Mouse (Mus musculus): Measurements from ENCODE around the gene Rab36. TPM values are rescaled to one million over a fixed set of nuclear protein-coding genes. Genes with fewer than 3 reads are reported as not detected.

The Rab36 gene
- polyA plus RNA-seq, 1 experiment from 2014 or later: 14.4 TPM

DNA sequence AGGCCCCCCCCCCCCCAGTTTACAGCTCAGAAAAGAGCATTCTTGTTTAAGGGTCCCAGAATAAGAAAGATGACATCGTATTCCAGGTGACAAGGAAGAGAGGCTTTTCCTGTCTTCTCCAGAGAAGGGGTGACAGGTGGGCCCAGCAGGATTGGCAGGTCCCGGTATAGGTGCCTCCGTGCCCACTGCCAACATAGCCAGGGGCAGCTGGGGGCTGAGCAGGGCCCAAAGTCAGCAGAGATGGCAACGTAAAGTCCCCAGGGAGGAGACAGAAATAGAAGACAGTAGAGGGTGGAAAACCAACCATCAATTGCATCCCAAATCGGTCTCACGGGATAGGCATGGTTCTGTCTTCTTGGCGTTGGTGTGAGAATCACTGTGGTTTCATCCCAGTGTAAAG lies 11.9 kb downstream of the Rab36 start:
- no peak for ATAC-seq (ENCODE audit: low FRiP score)

DNA sequence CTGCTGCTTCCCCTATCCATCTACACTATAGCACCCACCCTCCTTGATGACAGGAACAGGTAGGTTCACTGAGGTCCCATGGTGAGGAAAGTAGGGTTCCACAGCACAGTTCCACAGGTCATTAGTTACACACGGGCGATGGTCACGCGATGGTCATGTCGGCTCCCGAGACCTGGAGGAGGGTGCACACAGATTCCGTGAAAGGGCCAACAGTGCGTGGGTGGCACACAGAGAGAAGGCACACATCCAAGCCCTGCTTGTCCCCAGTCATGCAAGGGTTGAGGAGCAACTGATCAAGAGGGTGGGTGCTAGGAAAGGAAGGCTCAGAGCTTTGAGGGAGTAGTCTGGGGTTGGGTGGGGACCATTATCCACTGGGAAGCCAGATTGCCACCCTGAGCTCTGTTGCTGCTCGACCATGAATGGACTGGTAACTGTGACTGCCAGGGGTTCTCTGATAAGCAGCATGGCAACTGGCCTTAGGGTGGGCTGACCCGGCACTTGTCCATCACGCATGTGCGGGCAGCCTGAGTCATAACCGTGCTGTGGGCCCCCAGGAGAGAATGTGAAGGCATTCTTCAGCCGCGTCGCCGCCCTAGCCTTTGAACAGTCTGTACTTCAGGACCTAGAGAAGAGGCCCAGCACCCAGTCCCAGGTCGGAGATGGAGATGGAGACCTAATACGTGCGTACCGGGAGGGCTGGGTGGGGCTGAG lies 14.7 kb downstream of the Rab36 start:
- 96% methylated on average over 21 of the region's 21 CpGs for WGBS
- H3K27ac ChIP-seq: no peak overlapping the region
- ATAC-seq (ENCODE audit: low FRiP score): no peak

More for the DNA sequence above, 11.9 kb downstream of the Rab36 start:
- Histone ChIP-seq H3K9ac (no peak overlapping the region), H3K4me3 (no peak overlapping the region), H3K4me1 (replicated peaks) (no peaks in the 10 kb centered on the region), H3K27me3 (peaks cover 2% of the 10 kb centered on the region; the same call in 1 of the 2 replicates), H3K4me2 (no peak overlapping the region), H3K27ac (no peak overlapping the region), H3K9me3 (no peaks in the 10 kb centered on the region), H3K36me3 (peaks cover 11% of the 10 kb centered on the region)
- 96% methylated on average over 7 of the region's 7 CpGs for WGBS

DNA sequence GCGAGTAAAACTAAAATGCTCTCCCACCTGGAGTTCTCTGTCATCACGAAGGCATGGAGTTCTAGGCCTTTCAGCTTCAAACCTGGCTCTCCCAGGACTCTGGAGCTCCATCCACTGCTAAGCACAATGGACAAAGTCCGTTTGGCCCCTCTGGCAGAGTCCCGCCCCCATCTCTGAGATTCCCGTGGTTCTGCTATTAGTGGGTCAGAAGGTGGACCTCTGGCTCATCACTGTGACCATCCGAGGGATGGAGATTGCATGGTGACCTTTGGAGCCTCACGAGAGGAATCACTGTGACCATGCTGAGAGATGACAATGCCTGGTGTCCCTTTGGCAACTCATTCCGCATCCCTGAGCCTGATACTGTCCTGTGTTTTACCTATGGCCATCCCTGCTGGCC lies 16.0 kb downstream of the Rab36 start:
- Histone ChIP-seq H3K27ac (no peak overlapping the region), H3K4me2 (no peak overlapping the region), H3K27me3 (peaks cover 6% of the 10 kb centered on the region; the same call in 1 of the 2 replicates), H3K4me3 (no peak overlapping the region), H3K36me3 (no peaks in the 10 kb centered on the region; the same call in 1 of the 2 replicates), H3K4me1 (replicated peaks) (peaks cover 21% of the 10 kb centered on the region), H3K9ac (no peak overlapping the region), H3K9me3 (no peaks in the 10 kb centered on the region)
- WGBS: 80% methylated on average over 8 of the region's 8 CpGs
- no peak for ATAC-seq (ENCODE audit: low FRiP score)

More for the DNA sequence above, 14.7 kb downstream of the Rab36 start:
- Histone ChIP-seq H3K36me3 (peaks cover 2% of the 10 kb centered on the region; the same call in 1 of the 2 replicates), H3K4me1 (replicated peaks) (peaks cover 15% of the 10 kb centered on the region), H3K4me3 (no peak overlapping the region), H3K9me3 (no peaks in the 10 kb centered on the region), H3K9ac (no peak overlapping the region), H3K4me2 (no peak overlapping the region), H3K27me3 (peaks cover 2% of the 10 kb centered on the region; the same call in 1 of the 2 replicates)

DNA sequence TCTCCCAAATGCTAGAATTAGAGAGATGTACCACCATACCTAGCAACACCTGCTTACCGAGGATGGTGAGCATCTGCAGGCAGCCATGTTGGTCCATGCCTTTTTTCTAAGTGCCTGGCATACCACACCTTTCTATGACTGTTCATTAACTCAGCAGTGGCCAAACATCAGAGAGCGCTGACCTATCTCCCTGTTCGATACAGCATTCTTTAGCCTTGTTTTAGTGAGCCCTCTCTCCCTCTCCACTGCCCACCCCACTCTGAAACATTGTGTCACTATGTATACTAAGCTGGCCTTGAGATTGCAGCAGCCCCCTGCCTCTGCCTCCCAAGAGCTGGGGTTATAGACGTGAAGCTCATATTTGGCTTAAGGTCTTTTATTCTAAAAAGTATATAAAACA lies 16.8 kb downstream of the Rab36 start:
- Histone ChIP-seq H3K9me3 (no peaks in the 10 kb centered on the region), H3K4me1 (replicated peaks) (peaks cover 25% of the 10 kb centered on the region), H3K27ac (no peak overlapping the region), H3K9ac (no peak overlapping the region), H3K4me3 (no peak overlapping the region), H3K27me3 (peaks cover 6% of the 10 kb centered on the region; the same call in 1 of the 2 replicates), H3K36me3 (no peaks in the 10 kb centered on the region), H3K4me2 (no peak overlapping the region)
- ATAC-seq (ENCODE audit: low FRiP score): no peak
- WGBS: 92% methylated on average over 4 of the region's 4 CpGs

GRCm38 (mm10) chr10:75054125-75054524 lies 17.3 kb downstream of the Rab36 start:
- peaks cover 6% of the 10 kb centered on the region; the same call in 1 of the 2 replicates for H3K27me3 ChIP-seq
- WGBS: 79% methylated on average over 6 of the region's 6 CpGs
- H3K4me2 ChIP-seq: no peak overlapping the region

GRCm38 (mm10) chr10:75055672-75056071 lies 18.8 kb downstream of the Rab36 start:
- 43% methylated on average over 5 of the region's 5 CpGs for WGBS
- no peaks in the 10 kb centered on the region for H3K9me3 ChIP-seq
- H3K4me3 ChIP-seq: no peak overlapping the region
- ATAC-seq (ENCODE audit: low FRiP score): no peak
- 0 out of 2 replicates have a peak overlapping the region, but pooled peaks have one; percentile 10 for H3K9ac ChIP-seq
- peaks cover 3% of the 10 kb centered on the region; the same call in 1 of the 2 replicates for H3K27me3 ChIP-seq
- H3K4me1 ChIP-seq (replicated peaks): peaks cover 38% of the 10 kb centered on the region
- no peak overlapping the region for H3K4me2 ChIP-seq
- no peaks in the 10 kb centered on the region for H3K36me3 ChIP-seq
- peak overlapping the region; percentile 36 for H3K27ac ChIP-seq

More at GRCm38 (mm10) chr10:75054125-75054524, 17.3 kb downstream of the Rab36 start:
- no peak for ATAC-seq (ENCODE audit: low FRiP score)
- Histone ChIP-seq H3K9me3 (no peaks in the 10 kb centered on the region), H3K27ac (no peak overlapping the region), H3K36me3 (no peaks in the 10 kb centered on the region), H3K4me3 (no peak overlapping the region), H3K4me1 (replicated peaks) (peaks cover 30% of the 10 kb centered on the region), H3K9ac (no peak overlapping the region)

GRCm38 (mm10) chr10:75056255-75056654 lies 19.4 kb downstream of the Rab36 start:
- ATAC-seq (ENCODE audit: low FRiP score): peak; percentile 9
- no peak overlapping the region for H3K4me2 ChIP-seq

GRCm38 (mm10) chr10:75058336-75058735 lies 21.5 kb downstream of the Rab36 start:
- 82% methylated on average over 8 of the region's 8 CpGs for WGBS
- no peaks in the 10 kb centered on the region for H3K36me3 ChIP-seq
- ATAC-seq (ENCODE audit: low FRiP score): no peak

More at GRCm38 (mm10) chr10:75056255-75056654, 19.4 kb downstream of the Rab36 start:
- Histone ChIP-seq H3K4me3 (no peak overlapping the region), H3K36me3 (no peaks in the 10 kb centered on the region), H3K4me1 (replicated peaks) (peaks cover 42% of the 10 kb centered on the region), H3K27me3 (peaks cover 3% of the 10 kb centered on the region; the same call in 1 of the 2 replicates), H3K27ac (peak overlapping the region; percentile 36), H3K9ac (0 out of 2 replicates have a peak overlapping the region, but pooled peaks have one; percentile 10), H3K9me3 (no peaks in the 10 kb centered on the region)
- WGBS: 6% methylated on average over 4 of the region's 4 CpGs

DNA sequence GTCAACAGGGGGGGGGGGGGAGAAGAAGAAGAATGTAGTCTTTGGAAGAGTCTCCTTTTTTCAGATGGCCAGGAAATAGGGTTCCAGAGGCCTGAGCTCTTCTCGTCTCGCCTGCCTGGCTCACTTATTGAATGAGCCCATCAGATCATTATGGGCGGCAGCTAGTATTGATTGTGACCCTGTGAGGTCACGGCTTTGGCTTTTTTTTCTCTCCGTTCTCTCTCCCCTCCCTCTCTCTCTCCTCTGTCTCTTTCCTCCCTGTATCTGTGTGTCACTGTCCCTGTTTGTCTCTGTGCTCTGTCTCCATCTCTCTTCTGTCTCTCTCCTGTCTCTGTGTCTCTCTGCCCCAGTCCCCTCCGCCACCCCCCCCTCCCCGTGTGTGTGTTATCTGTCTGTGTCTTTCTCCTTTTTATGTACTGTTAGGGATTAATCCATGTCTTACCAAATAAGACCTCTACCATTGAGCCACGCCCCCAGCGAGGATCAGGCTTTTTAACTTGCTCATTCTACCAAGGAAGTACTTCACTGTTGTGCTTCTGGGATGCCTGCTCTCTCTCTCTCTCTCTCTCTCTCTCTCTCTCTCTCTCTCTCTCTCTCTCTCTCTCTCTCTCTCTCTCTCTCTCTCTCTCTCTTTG lies 22.0 kb downstream of the Rab36 start:
- peaks cover 67% of the 10 kb centered on the region for H3K4me1 ChIP-seq (replicated peaks)
- no peak overlapping the region for H3K27ac ChIP-seq
- no peak overlapping the region; the same call in 1 of the 2 replicates for H3K9ac ChIP-seq
- ATAC-seq (ENCODE audit: low FRiP score): no peak
- 0 out of 2 replicates have a peak, but pooled peaks cover 3% of the 10 kb centered on the region for H3K27me3 ChIP-seq
- H3K36me3 ChIP-seq: no peaks in the 10 kb centered on the region
- no peaks in the 10 kb centered on the region for H3K9me3 ChIP-seq
- WGBS: 18% methylated on average over 9 of the region's 9 CpGs
- H3K4me2 ChIP-seq: no peak overlapping the region
- H3K4me3 ChIP-seq: no peak overlapping the region

More at GRCm38 (mm10) chr10:75058336-75058735, 21.5 kb downstream of the Rab36 start:
- H3K4me1 ChIP-seq (replicated peaks): peaks cover 62% of the 10 kb centered on the region
- H3K9me3 ChIP-seq: no peaks in the 10 kb centered on the region
- H3K27me3 ChIP-seq: 0 out of 2 replicates have a peak, but pooled peaks cover 3% of the 10 kb centered on the region
- H3K4me2 ChIP-seq: no peak overlapping the region
- no peak overlapping the region for H3K27ac ChIP-seq
- H3K9ac ChIP-seq: no peak overlapping the region
- no peak overlapping the region for H3K4me3 ChIP-seq

GRCm38 (mm10) chr10:75059396-75059795 lies 22.5 kb downstream of the Rab36 start:
- Histone ChIP-seq H3K27ac (peak overlapping the region; percentile 36; the same call in 1 of the 2 replicates), H3K36me3 (no peaks in the 10 kb centered on the region; the same call in 1 of the 2 replicates), H3K4me3 (peak overlapping the region; percentile 88), H3K9ac (no peak overlapping the region), H3K4me1 (replicated peaks) (peaks cover 69% of the 10 kb centered on the region), H3K9me3 (no peaks in the 10 kb centered on the region), H3K27me3 (0 out of 2 replicates have a peak, but pooled peaks cover 3% of the 10 kb centered on the region), H3K4me2 (peak overlapping the region; percentile 98)
- WGBS: 1% methylated on average over 11 of the region's 11 CpGs
- ATAC-seq (ENCODE audit: low FRiP score): no peak

DNA sequence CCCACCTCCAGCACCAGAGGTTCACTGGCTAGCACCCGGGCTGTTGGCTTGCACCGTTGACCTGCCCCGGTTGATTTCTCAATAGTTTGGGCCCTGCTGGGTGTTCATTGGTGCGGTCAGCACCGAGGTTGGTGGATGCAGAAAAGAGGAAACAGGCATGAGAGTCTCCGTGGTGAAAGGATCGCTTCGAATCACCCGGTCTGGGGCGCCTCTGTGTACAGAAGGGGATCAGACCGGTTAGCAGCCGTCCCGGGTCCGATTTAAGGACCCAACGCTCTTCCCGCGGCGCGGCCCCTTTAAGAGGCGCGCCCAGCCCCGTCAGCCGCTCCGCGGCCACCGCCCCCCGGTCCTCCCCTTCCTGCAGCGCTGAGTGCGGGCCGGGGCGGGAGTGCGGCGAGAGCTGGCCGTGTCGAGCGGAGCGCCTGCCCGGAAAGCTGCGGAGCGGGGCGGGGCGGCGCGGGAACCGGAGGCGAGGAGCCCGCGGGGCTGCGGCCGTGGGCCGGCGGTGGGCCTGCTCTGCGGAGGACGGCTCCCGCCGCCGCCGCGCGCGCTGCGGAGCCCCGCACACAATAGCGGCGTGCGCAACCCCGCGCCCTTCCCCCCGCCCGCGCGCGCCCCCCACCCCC lies 23.5 kb downstream of the Rab36 start, which contains the start of gene Bcr:
Gene Bcr, plus strand, starts transcription at position 376 of the 626 bp plus-strand sequence.
- under 1% methylated on average over 58 of the region's 73 CpGs for WGBS
- Histone ChIP-seq H3K4me3 (peak within 1 kb of the TSS; percentile 88), H3K9me3 (no peaks in the 10 kb centered on the region), H3K36me3 (peaks cover 4% of the 10 kb centered on the region; the same call in 1 of the 2 replicates), H3K27ac (peak within 1 kb of the TSS; percentile 93), H3K4me2 (peak within 1 kb of the TSS; percentile 98), H3K4me1 (replicated peaks) (peaks cover 79% of the 10 kb centered on the region), H3K27me3 (0 out of 2 replicates have a peak, but pooled peaks cover 3% of the 10 kb centered on the region), H3K9ac (peak within 1 kb of the TSS; percentile 93)
- peak; percentile 88 for ATAC-seq (ENCODE audit: low FRiP score)
